Mouse (Mus musculus) stomach, embryonic 14.5 days (tissue): ENCODE results near the gene Gm20820. TPM values are rescaled to one million over a fixed set of nuclear protein-coding genes. Genes with fewer than 3 reads are reported as not detected.
"Not testable (repeated sequence)": the region's sequence is repeated elsewhere in the genome, so short reads cannot be mapped to it uniquely, and the experiment has no call there.

ENCODE experiments used
- ATAC-seq: fragments of 200-750 bp; cut with Nextera tagmentation; 2 replicates; pipeline ENCODE4 v1.8.0; 2017; ENCODE audit warnings: low read depth, moderate TSS enrichment; ENCODE audit not compliant: insufficient number of reproducible peaks, insufficient read depth, low FRiP score
- H3K27ac ChIP-seq: fragments of 300-500 bp; sonication (generic); 2 replicates; pipeline ENCODE4 v1.5.1; 2014; ENCODE audit warnings: mild to moderate bottlenecking, low read length, moderate library complexity, mixed read lengths
- H3K27me3 ChIP-seq: fragments of 300-500 bp; sonication (generic); 2 replicates; pipeline ENCODE4 v1.6.1; 2014; ENCODE audit warnings: low read length, control low read depth, mixed read lengths; ENCODE audit not compliant: control insufficient read depth, insufficient read depth
- H3K36me3 ChIP-seq: fragments of 300-500 bp; sonication (generic); 2 replicates; pipeline ENCODE4 v1.6.1; 2014; ENCODE audit warnings: mild to moderate bottlenecking, control low read depth, low read length, moderate library complexity, mixed read lengths; ENCODE audit not compliant: control insufficient read depth, insufficient read depth
- H3K4me1 ChIP-seq: fragments of 300-500 bp; sonication (generic); 2 replicates; pipeline ENCODE4 v1.6.1; 2014; ENCODE audit warnings: low read length, control low read depth, mixed read lengths; ENCODE audit not compliant: control insufficient read depth, insufficient read depth
- H3K4me2 ChIP-seq: fragments of 300-500 bp; sonication (generic); replicated peaks from 2 replicates; pipeline ENCODE4 v1.6.1; 2014; ENCODE audit warnings: low read depth, low read length, control low read depth
- H3K4me3 ChIP-seq: fragments of 300-500 bp; sonication (generic); 2 replicates; pipeline ENCODE4 v1.5.1; 2014; ENCODE audit warnings: low read depth, low read length, control low read depth
- H3K9ac ChIP-seq: fragments of 300-500 bp; sonication (generic); replicated peaks from 2 replicates; pipeline ENCODE4 v1.6.1; 2014; ENCODE audit warnings: low read depth, mild to moderate bottlenecking, control low read depth, low read length, moderate library complexity, mixed read lengths
- H3K9me3 ChIP-seq: fragments of 300-500 bp; sonication (generic); 2 replicates; pipeline ENCODE4 v1.6.1; 2016; ENCODE audit warnings: low read depth, low read length, control low read depth; ENCODE audit not compliant: control insufficient read depth
- WGBS: fragments of 180-500 bp; shearing (Covaris S2); extraction: QIAGEN DNeasy Blood & Tissue Kit; methylation state at CpG from one replicate; pipeline ENCODE4 v1.1.7; 2014; 5-methylcytosine and 5-hydroxymethylcytosine counted together
- polyA plus RNA-seq: library from polyadenylated mRNA; unstranded; fragments of >200 nt; fragmentation: Nextera tagmentation; extraction: Ambion mirVana; gene quantifications from 2 replicates; pipeline ENCODE4 v1.2.1, GENCODE M21; 2014

Gm20820 gene
- not detected in 2 replicates for polyA plus RNA-seq

GRCm38 (mm10) chrY:86061472-86061871 lies at the start of gene Gm20820:
Gene Gm20820 (plus strand): TSS chrY:86061772.
- not testable (repeated sequence) for H3K4me1 ChIP-seq, H3K4me2 ChIP-seq, H3K9ac ChIP-seq, H3K27me3 ChIP-seq, H3K9me3 ChIP-seq, ATAC-seq, H3K27ac ChIP-seq, H3K4me3 ChIP-seq, H3K36me3 ChIP-seq
- no CpG with 5 or more reads among the region's 6 CpGs for WGBS
